Mouse (Mus musculus): ENCODE data around the gene Tbcel.

The Tbcel gene

GRCm38 (mm10) chr9:42394321-42394720 lies 113.3 kb downstream of the Tbcel start:
- peak; percentile 59 for DNase-seq (ENCODE audit: extremely low read depth, insufficient read length, low spot score)

DNA sequence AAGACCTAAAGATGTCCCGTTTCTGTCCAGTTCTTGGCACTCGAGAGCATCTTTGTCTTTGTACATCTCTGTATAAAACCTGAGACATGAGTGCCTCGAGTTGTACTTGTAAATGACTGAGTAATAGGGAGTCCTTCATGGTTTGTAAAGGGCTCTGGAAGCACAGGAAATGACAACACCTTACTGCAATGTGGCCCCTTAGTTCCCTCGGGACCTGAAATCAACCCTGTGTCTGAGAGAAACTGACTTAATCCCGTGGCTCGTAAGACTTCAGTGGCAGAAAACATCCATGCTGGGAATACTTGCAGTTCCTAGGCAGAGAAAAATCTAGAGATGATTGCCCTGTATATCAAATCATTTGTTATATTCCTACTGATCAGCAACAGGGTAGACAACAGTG lies 114.7 kb downstream of the Tbcel start:
- DNase-seq (ENCODE audit: extremely low read depth, insufficient read length, low spot score): peak; percentile 71

- no peak for DNase-seq (ENCODE audit: extremely low read depth, insufficient read length, low spot score)
These were observed 119.1 kb downstream of the Tbcel start for GRCm38 (mm10) chr9:42388490-42388889.

DNA sequence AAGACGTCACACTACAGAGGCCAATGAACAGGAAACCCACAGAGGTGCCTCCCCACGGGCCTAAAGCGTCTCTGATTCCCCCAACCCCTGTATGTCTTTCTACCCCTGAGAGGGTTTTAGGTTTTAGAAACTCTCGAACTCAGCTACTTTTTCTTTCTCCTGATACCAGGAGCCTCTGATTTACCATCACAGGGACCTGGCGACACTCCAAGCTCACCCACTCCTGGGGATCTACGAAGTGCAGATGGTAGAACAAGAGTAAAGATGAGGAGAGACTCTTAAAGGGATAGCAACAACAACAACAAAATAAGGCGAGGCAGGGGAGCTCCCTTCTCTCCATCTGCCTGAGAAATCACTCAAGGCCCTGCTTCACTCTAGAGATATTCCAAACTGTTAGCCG lies 120.6 kb downstream of the Tbcel start:
- no peak for DNase-seq (ENCODE audit: extremely low read depth, insufficient read length, low spot score)

GRCm38 (mm10) chr9:42385656-42386055 lies 122.0 kb downstream of the Tbcel start:
- DNase-seq (ENCODE audit: extremely low read depth, insufficient read length, low spot score): no peak

DNA sequence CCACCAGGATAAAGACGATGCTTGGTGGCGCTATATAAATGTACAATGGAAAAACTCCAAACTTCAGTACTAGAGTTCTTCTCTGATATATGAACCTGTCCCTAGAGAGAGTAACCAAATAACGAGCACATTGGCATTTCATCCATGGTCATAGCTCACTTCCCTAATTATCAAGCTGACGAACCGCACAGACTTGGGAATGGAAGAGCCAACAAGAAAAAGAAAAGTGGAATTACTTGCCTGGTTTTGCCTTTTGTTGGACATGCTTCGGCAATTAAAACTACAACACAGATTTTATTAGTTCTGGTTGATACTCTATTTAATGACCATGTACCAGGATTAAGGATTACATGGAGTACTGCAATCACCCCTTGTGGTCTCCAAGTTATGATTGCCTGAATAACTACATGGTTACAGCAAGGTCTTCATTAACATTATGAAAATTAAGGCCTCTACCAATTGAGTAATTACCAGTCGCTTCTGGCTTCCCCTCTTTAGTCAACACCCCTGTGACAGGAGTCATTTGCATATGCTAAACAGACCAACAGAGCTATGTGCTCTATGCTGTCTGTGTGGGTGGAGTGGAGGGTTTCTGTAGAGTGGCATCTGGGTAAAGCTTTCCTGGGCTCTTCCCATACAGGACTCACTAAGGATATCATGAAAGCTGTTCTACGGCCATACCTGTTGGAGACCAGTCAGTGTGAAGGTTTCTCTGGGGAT lies 124.8 kb downstream of the Tbcel start:
- DNase-seq (ENCODE audit: extremely low read depth, insufficient read length, low spot score): no peak

DNA sequence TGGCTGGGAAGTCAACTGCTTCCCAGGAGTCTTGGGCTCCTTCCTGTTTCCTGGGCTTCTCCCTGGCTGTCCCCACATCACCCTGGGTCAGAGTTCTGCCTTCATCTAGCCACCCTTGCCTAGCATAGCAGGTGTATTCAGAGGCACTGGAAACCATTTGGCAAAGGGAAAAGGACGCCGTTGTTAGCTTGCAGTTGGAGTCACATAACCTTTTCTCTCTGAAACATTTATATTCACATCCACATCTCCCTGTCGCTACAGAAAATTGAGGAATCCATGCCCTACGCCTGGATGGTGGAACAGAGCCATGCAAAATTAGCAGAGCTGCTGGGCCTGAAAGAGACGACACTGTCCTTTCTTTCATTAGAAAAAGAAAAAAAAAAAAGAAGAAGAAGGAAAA lies 125.5 kb downstream of the Tbcel start:
- no peak for DNase-seq (ENCODE audit: extremely low read depth, insufficient read length, low spot score)

DNA sequence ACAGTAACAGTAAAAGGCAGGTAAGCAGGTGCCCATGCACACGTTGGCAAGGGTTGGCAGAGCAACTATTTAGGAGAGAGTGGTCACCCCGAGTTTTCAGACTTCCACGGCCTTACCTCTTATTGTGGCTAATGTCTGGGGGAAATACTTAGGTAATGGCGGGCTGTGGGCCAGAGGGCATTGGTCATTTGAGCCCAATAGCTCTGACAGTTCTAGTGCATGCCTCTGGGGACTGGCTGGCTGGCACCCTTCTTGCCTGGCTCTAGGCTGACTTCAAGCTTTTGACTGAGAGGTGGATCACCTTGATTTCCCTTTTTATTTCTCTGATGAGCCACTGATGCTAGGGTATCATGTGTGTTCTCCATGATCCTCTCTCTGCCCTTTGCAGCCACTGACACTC lies 129.5 kb downstream of the Tbcel start:
- DNase-seq (ENCODE audit: extremely low read depth, insufficient read length, low spot score): no peak

DNA sequence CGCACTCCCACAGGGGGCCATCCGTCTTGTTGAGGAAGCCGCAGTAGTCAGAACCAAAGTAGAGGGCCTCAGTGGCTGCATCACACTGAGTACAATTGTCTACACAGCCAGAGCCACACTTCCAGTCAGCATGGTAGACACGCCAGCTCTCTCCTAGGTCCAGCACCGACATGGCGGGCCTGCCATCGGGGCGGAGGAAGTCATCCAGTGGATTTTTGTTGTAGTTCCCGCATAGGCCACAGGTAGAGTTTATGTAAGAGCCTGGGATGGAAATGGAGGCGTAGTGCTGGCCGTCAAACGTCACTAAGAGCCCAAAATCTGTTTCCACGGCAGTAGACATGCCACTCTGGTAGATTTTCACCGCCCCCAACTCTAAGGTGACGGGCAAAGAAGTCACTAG lies 130.0 kb downstream of the Tbcel start:
- no peak for DNase-seq (ENCODE audit: extremely low read depth, insufficient read length, low spot score)

GRCm38 (mm10) chr9:42371670-42372368 lies 135.8 kb downstream of the Tbcel start:
- DNase-seq (ENCODE audit: extremely low read depth, insufficient read length, low spot score): no peak
